Mouse (Mus musculus) erythroid progenitor cell, adult 5-6 weeks (primary cell): ENCODE data around the gene Gm20890. TPM values are rescaled to one million over a fixed set of nuclear protein-coding genes. Genes with fewer than 3 reads are reported as not detected.
"Not testable (repeated sequence)": the region's sequence is repeated elsewhere in the genome, so short reads cannot be mapped to it uniquely, and the experiment has no call there.

Experiments
- ATAC-seq: replicated peaks from 2 replicates; pipeline ENCODE4 v1.8.0; 2016; ENCODE audit warnings: moderate number of reproducible peaks, mild to moderate bottlenecking, moderate TSS enrichment, inconsistent platforms; ENCODE audit not compliant: poor library complexity, low FRiP score, severe bottlenecking
- total RNA-seq, 2 experiments: library from RNA; stranded (forward) in 1 of 2; stranded (reverse) in 1 of 2; fragments of 150-400 nt in 1 of 2; fragments of 186-747, 209-891 nt in 1 of 2; gene quantifications; 2 replicates each; pipeline versions ENCODE4 v1.2.3 to v1.2.4; 2015 to 2017; ENCODE audit warnings: low replicate concordance in 2 of 2

Gene Gm20890
- total RNA-seq (2015; ENCODE audit: low replicate concordance) (not detected in 2 replicates), total RNA-seq (2017; ENCODE audit: low replicate concordance) (not detected in 2 replicates)

DNA sequence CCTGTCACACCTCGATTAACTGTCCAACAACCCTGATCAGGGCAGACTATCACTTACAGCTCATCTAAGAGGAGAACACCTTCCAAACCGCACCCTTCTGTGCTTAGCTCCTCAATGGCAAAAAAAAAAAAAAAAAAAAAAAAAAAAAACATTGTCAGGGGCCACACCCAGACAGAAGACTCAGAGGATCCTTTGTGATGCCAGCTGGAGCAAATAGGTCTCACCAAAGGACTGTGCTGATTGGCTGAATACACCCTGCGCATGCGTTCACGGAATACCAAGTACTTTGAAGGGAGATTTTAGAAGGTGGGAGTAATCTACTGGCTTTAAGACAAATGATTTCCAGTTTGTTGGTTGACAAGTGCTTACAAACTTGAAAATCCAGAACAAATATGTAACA is at the start of gene Gm20890:
Gm20890 (minus strand) TSS at position 101 of the 400 bp plus-strand sequence.
- ATAC-seq = not testable (repeated sequence)
